Mouse (Mus musculus): Measurements from ENCODE around the gene Ndufa4l2. TPM values are rescaled to one million over a fixed set of nuclear protein-coding genes. Genes with fewer than 3 reads are reported as not detected.

Ndufa4l2 gene
- polyA plus RNA-seq, 1 experiment, result 3.4 TPM

GRCm38 (mm10) chr10:127522088-127522581, 7.4 kb downstream of the Ndufa4l2 start, which contains the start of gene Shmt2:
TSS of gene Shmt2 (minus strand) at chr10:127522444.
- TF ChIP-seq CTCF (IDR thresholded peaks at IDR 0.05; ENCODE audit: borderline replicate concordance, insufficient read depth, low read length) (no peak), POLR2A (IDR thresholded peaks at IDR 0.05; ENCODE audit: low read depth, low read length) (peak; percentile 87)
- Histone ChIP-seq H3K4me1 (ENCODE audit: control insufficient read depth, insufficient read depth, low read length) (no peaks in the 10 kb centered on the region), H3K27ac (ENCODE audit: insufficient read depth, low read length) (peak within 1 kb of the TSS; percentile 62)

DNA sequence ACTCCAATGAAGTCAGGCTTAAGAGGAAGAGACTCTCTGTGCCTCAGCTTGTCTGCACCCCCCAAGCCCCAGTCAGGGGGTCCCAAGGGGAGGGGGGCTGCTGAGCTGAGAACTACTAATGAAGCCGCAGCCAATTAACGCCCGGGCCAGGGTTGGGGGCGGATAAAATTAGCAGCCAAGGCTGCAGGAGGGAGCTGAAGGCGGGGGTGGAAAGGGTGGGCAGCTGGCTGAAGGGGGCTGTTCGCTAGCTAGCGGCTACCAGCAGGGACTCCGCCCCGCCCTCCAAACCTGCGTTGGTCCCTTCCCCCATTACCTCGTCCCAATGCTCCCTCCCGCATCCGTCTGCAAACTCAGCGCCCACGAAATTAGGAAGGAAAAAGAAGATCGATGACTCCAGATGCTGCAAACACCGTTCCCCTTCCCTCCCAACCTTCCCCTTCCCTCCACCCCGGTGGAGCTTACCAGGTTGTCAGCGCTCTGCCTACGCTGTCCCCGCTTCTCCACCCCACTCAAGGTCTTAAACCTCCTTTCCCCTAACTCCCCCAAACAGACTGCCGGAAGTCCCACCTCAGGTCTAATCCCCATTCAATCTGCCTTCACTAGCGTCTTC, 10.0 kb downstream of the Ndufa4l2 start:
- no peak for TF ChIP-seq POLR2A (IDR thresholded peaks at IDR 0.05; ENCODE audit: low read depth, low read length)
- no peak for TF ChIP-seq CTCF (IDR thresholded peaks at IDR 0.05; ENCODE audit: borderline replicate concordance, insufficient read depth, low read length)
- no peak overlapping the region for H3K4me3 ChIP-seq (ENCODE audit: insufficient read depth, low read length)
- no peak overlapping the region for H3K27ac ChIP-seq (ENCODE audit: insufficient read depth, low read length)
- no peaks in the 10 kb centered on the region for H3K4me1 ChIP-seq (ENCODE audit: control insufficient read depth, insufficient read depth, low read length)

More at GRCm38 (mm10) chr10:127522088-127522581, 7.4 kb downstream of the Ndufa4l2 start, which contains the start of gene Shmt2:
- peak within 1 kb of the TSS; percentile 89 for H3K4me3 ChIP-seq (ENCODE audit: insufficient read depth, low read length)

- no peak for TF ChIP-seq CTCF (IDR thresholded peaks at IDR 0.05; ENCODE audit: borderline replicate concordance, insufficient read depth, low read length)
- no peak for TF ChIP-seq POLR2A (IDR thresholded peaks at IDR 0.05; ENCODE audit: low read depth, low read length)
- Histone ChIP-seq H3K4me1 (ENCODE audit: control insufficient read depth, insufficient read depth, low read length) (no peaks in the 10 kb centered on the region), H3K4me3 (ENCODE audit: insufficient read depth, low read length) (peak overlapping the region; percentile 12; the same call in 1 of the 2 replicates), H3K27ac (ENCODE audit: insufficient read depth, low read length) (no peak overlapping the region)
Measured at GRCm38 (mm10) chr10:127526048-127526447, 11.3 kb downstream of the Ndufa4l2 start.

- H3K4me3 ChIP-seq (ENCODE audit: insufficient read depth, low read length), result peak overlapping the region; percentile 12
- H3K4me1 ChIP-seq (ENCODE audit: control insufficient read depth, insufficient read depth, low read length), result no peaks in the 10 kb centered on the region
- no peak overlapping the region for H3K27ac ChIP-seq (ENCODE audit: insufficient read depth, low read length)
- TF ChIP-seq CTCF (IDR thresholded peaks at IDR 0.05; ENCODE audit: borderline replicate concordance, insufficient read depth, low read length) (0 out of 2 replicates have a peak, but pooled peaks have one; percentile 12), POLR2A (IDR thresholded peaks at IDR 0.05; ENCODE audit: low read depth, low read length) (no peak)
Measured at GRCm38 (mm10) chr10:127526681-127527080, 11.9 kb downstream of the Ndufa4l2 start.

GRCm38 (mm10) chr10:127527481-127527880, 12.7 kb downstream of the Ndufa4l2 start:
- no peak for TF ChIP-seq POLR2A (IDR thresholded peaks at IDR 0.05; ENCODE audit: low read depth, low read length)
- no peak overlapping the region for H3K27ac ChIP-seq (ENCODE audit: insufficient read depth, low read length)
- H3K4me1 ChIP-seq (ENCODE audit: control insufficient read depth, insufficient read depth, low read length), result no peaks in the 10 kb centered on the region
- H3K4me3 ChIP-seq (ENCODE audit: insufficient read depth, low read length), result no peak overlapping the region

DNA sequence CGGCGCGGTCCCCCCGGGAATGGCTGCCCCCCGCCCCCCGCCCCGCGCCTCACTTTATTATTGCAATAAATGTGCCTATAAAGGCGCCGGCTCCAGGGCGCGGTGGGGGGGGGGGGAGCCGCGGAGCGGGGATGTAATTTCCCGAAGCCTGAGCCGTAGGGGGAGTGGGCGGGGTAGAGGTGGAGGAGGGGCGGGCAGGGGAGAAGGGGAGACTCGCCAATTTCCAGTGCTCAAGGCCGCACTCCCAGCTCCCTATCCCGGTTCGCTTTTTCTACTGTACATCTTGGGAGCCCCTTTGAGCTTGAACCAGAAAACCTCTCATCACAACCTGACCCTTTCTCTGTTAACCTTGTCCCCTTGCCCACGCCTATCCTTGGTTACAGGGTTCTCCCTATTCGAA, 16.2 kb downstream of the Ndufa4l2 start:
- H3K4me3 ChIP-seq (ENCODE audit: insufficient read depth, low read length), result no peak overlapping the region
- TF ChIP-seq CTCF (IDR thresholded peaks at IDR 0.05; ENCODE audit: borderline replicate concordance, insufficient read depth, low read length) (no peak), POLR2A (IDR thresholded peaks at IDR 0.05; ENCODE audit: low read depth, low read length) (no peak)
- H3K4me1 ChIP-seq (ENCODE audit: control insufficient read depth, insufficient read depth, low read length), result peaks cover 3% of the 10 kb centered on the region; the same call in 1 of the 2 replicates
- no peak overlapping the region for H3K27ac ChIP-seq (ENCODE audit: insufficient read depth, low read length)

DNA sequence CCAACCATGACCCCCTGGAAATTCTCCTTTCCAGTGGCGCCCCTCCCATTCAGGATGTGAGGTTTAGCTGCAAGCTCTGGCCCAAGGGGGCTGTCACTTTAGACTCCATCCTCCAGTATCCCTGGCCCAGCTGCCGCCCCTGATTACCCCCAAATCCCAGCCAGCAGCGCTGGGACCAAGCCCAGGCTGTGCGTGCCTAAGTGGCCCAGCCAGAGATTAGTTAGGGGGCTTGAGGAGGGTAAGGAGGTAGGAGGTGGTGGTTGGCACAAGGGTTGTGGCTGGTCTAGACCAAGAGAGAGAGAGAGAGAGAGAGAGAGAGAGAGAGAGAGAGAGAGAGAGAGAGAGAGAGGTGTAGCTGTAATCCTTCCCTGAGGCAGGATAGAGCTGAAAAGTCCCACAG, 16.8 kb downstream of the Ndufa4l2 start:
- Histone ChIP-seq H3K4me1 (ENCODE audit: control insufficient read depth, insufficient read depth, low read length) (peaks cover 3% of the 10 kb centered on the region; the same call in 1 of the 2 replicates), H3K4me3 (ENCODE audit: insufficient read depth, low read length) (no peak overlapping the region), H3K27ac (ENCODE audit: insufficient read depth, low read length) (no peak overlapping the region)
- no peak for TF ChIP-seq POLR2A (IDR thresholded peaks at IDR 0.05; ENCODE audit: low read depth, low read length)
- no peak for TF ChIP-seq CTCF (IDR thresholded peaks at IDR 0.05; ENCODE audit: borderline replicate concordance, insufficient read depth, low read length)

GRCm38 (mm10) chr10:127534036-127534928, 19.5 kb downstream of the Ndufa4l2 start, which contains the start of gene Nxph4:
TSS of gene Nxph4 (minus strand) at chr10:127534559.
- no peak within 1 kb of the TSS for H3K27ac ChIP-seq (ENCODE audit: insufficient read depth, low read length)
- peaks cover 3% of the 10 kb centered on the region; the same call in 1 of the 2 replicates for H3K4me1 ChIP-seq (ENCODE audit: control insufficient read depth, insufficient read depth, low read length)
- no peak for TF ChIP-seq POLR2A (IDR thresholded peaks at IDR 0.05; ENCODE audit: low read depth, low read length)
- TF ChIP-seq CTCF (IDR thresholded peaks at IDR 0.05; ENCODE audit: borderline replicate concordance, insufficient read depth, low read length), result no peak
- peak within 1 kb of the TSS; percentile 31 for H3K4me3 ChIP-seq (ENCODE audit: insufficient read depth, low read length)

- Histone ChIP-seq H3K27ac (ENCODE audit: insufficient read depth, low read length) (no peak overlapping the region), H3K4me1 (ENCODE audit: control insufficient read depth, insufficient read depth, low read length) (peaks cover 3% of the 10 kb centered on the region; the same call in 1 of the 2 replicates), H3K4me3 (ENCODE audit: insufficient read depth, low read length) (peak overlapping the region; percentile 19; the same call in 1 of the 2 replicates)
- TF ChIP-seq CTCF (IDR thresholded peaks at IDR 0.05; ENCODE audit: borderline replicate concordance, insufficient read depth, low read length), result no peak
Measured at GRCm38 (mm10) chr10:127534929-127535384, 20.2 kb downstream of the Ndufa4l2 start.
